Mouse (Mus musculus): Measurements from ENCODE around the gene Ssbp1. TPM values are rescaled to one million over a fixed set of nuclear protein-coding genes. Genes with fewer than 3 reads are reported as not detected.

Gene Ssbp1
- polyA plus RNA-seq (2012; fragmentation: generic; extraction: Trizol), result 10 to 100 TPM in 1 of 2 experiments, 1 to 10 TPM in 1; 2.8 to 25.4 TPM

GRCm38 (mm10) chr6:40470916-40471719, at the start of gene Ssbp1:
TSS of gene Ssbp1 (plus strand) at chr6:40471352.

GRCm38 (mm10) chr6:40436047-40436483, 35.1 kb upstream of the Ssbp1 start, which contains the start of gene E330009J07Rik:
TSS of gene E330009J07Rik (minus strand) at chr6:40436135.

GRCm38 (mm10) chr6:40438936-40439335, 32.2 kb upstream of the Ssbp1 start, which contains the start of gene Wee2:
TSS of gene Wee2 (plus strand) at chr6:40439088.

GRCm38 (mm10) chr6:40490933-40491332, 19.8 kb downstream of the Ssbp1 start, which contains the start of gene Tas2r137:
TSS of gene Tas2r137 (plus strand) at chr6:40491233.

GRCm38 (mm10) chr6:40493229-40493628, 22.1 kb downstream of the Ssbp1 start, which contains the start of gene Tas2r108:
TSS of gene Tas2r108 (plus strand) at chr6:40493529.

GRCm38 (mm10) chr6:40519408-40519807, 48.3 kb downstream of the Ssbp1 start, which contains the start of gene Prss37:
TSS of gene Prss37 (minus strand) at chr6:40519508.

Other genes starting within 250 kb of the Ssbp1 start
- 1 to 10 TPM; 1.3 to 7.2 TPM for gene Agk, start 146.2 kb upstream of the Ssbp1 start, polyA plus RNA-seq (2012; fragmentation: generic; extraction: Trizol)
- under 1 TPM; 0.32 to 0.34 TPM for gene E330009J07Rik, start 35.2 kb upstream of the Ssbp1 start, polyA plus RNA-seq (2012; fragmentation: generic; extraction: Trizol)
- gene Wee2, start 32.3 kb upstream of the Ssbp1 start, polyA plus RNA-seq (2012; fragmentation: generic; extraction: Trizol), result not detected
- not detected for gene Tas2r137, start 19.9 kb downstream of the Ssbp1 start, polyA plus RNA-seq (2012; fragmentation: generic; extraction: Trizol)
- gene Tas2r108, start 22.2 kb downstream of the Ssbp1 start, polyA plus RNA-seq (2012; fragmentation: generic; extraction: Trizol), result not detected
- not detected for gene Prss37, start 48.2 kb downstream of the Ssbp1 start, polyA plus RNA-seq (2012; fragmentation: generic; extraction: Trizol)
- not detected for gene Olfr461, start 83.7 kb downstream of the Ssbp1 start, polyA plus RNA-seq (2012; fragmentation: generic; extraction: Trizol)
- gene Olfr460, start 98.1 kb downstream of the Ssbp1 start, polyA plus RNA-seq (2012; fragmentation: generic; extraction: Trizol), result not detected
- gene Clec5a, start 114.5 kb downstream of the Ssbp1 start, polyA plus RNA-seq (2012; fragmentation: generic; extraction: Trizol), result not detected
- gene Tas2r138, start 142.0 kb downstream of the Ssbp1 start, polyA plus RNA-seq (2012; fragmentation: generic; extraction: Trizol), result not detected
- under 1 TPM; 0.01 to 0.02 TPM for gene Mgam, start 157.5 kb downstream of the Ssbp1 start, polyA plus RNA-seq (2012; fragmentation: generic; extraction: Trizol)